Mouse (Mus musculus): ENCODE results near the gene Stx7. TPM values are rescaled to one million over a fixed set of nuclear protein-coding genes. Genes with fewer than 3 reads are reported as not detected.

Gene Stx7
- 10 to 100 TPM; 39.8 to 48.8 TPM for polyA plus RNA-seq (2017; shearing (Covaris generic))

GRCm38 (mm10) chr10:24149135-24149781, at the start of gene Stx7:
Stx7 (plus strand) TSS chr10:24149302.

GRCm38 (mm10) chr10:24101812-24102211, 47.3 kb upstream of the Stx7 start, which contains the start of gene Taar8c:
Taar8c (minus strand) TSS chr10:24101912.

GRCm38 (mm10) chr10:24109434-24109833, 39.7 kb upstream of the Stx7 start, which contains the start of gene Taar9:
Taar9 (minus strand) TSS chr10:24109534.

GRCm38 (mm10) chr10:24223449-24224143, 74.5 kb downstream of the Stx7 start, which contains the start of gene Moxd1:
Moxd1 (plus strand) TSS chr10:24223517.

Other genes with a start within 250 kb of the Stx7 start
- 1 to 10 TPM in 1 of 2 experiments, not detected in 1; 1.7 TPM for gene Taar1, start 228.9 kb upstream of the Stx7 start, polyA plus RNA-seq (2017; shearing (Covaris generic))
- not detected for gene Taar2, start 210.7 kb upstream of the Stx7 start, polyA plus RNA-seq (2017; shearing (Covaris generic))
- gene Taar3, start 199.7 kb upstream of the Stx7 start, polyA plus RNA-seq (2017; shearing (Covaris generic)), result not detected
- not detected for gene Taar4, start 188.8 kb upstream of the Stx7 start, polyA plus RNA-seq (2017; shearing (Covaris generic))
- gene Taar5, start 178.6 kb upstream of the Stx7 start, polyA plus RNA-seq (2017; shearing (Covaris generic)), result 1 to 10 TPM in 1 of 2 experiments, not detected in 1; 1.2 TPM
- gene Taar6, start 163.7 kb upstream of the Stx7 start, polyA plus RNA-seq (2017; shearing (Covaris generic)), result under 1 TPM in 1 of 2 experiments, not detected in 1; 0.16 TPM
- under 1 TPM in 1 of 2 experiments, not detected in 1; 0.36 TPM for gene Taar7a, start 155.8 kb upstream of the Stx7 start, polyA plus RNA-seq (2017; shearing (Covaris generic))
- under 1 TPM in 1 of 2 experiments, not detected in 1; 0.98 TPM for gene Taar7b, start 149.4 kb upstream of the Stx7 start, polyA plus RNA-seq (2017; shearing (Covaris generic))
- gene Taar7d, start 122.1 kb upstream of the Stx7 start, polyA plus RNA-seq (2017; shearing (Covaris generic)), result not detected
- under 1 TPM; 0.46 to 0.50 TPM for gene Taar7e, start 111.7 kb upstream of the Stx7 start, polyA plus RNA-seq (2017; shearing (Covaris generic))
- gene Taar7f, start 99.8 kb upstream of the Stx7 start, polyA plus RNA-seq (2017; shearing (Covaris generic)), result not detected
- gene Taar8a, start 72.8 kb upstream of the Stx7 start, polyA plus RNA-seq (2017; shearing (Covaris generic)), result not detected
- not detected for gene Taar8b, start 57.0 kb upstream of the Stx7 start, polyA plus RNA-seq (2017; shearing (Covaris generic))
- not detected for gene Taar8c, start 47.4 kb upstream of the Stx7 start, polyA plus RNA-seq (2017; shearing (Covaris generic))
- gene Taar9, start 39.8 kb upstream of the Stx7 start, polyA plus RNA-seq (2017; shearing (Covaris generic)), result 1 to 10 TPM in 1 of 2 experiments, under 1 TPM in 1; 0.14 to 1.4 TPM
- gene Moxd1, start 74.2 kb downstream of the Stx7 start, polyA plus RNA-seq (2017; shearing (Covaris generic)), result not detected